ENCODE assay signal across 8 mouse cellular contexts in genomic region chr19:44408595-44408994, GRCm38 (mm10). TPM values are rescaled to one million over a fixed set of nuclear protein-coding genes. Genes with fewer than 3 reads are reported as not detected.
DNase-seq lines count a peak whose midpoint lies in the region; ATAC-seq and TF ChIP-seq lines count a peak whose summit lies in the region.

No protein-coding gene starts in this region.

- no peaks in the 10 kb centered on the region for H3K79me2 ChIP-seq in liver, adult 2 months (ENCODE audit: control insufficient read depth, insufficient read depth, low read length)

- no peaks in the 10 kb centered on the region for H3K9me3 ChIP-seq in embryonic facial prominence, embryonic 14.5 days (ENCODE audit: control insufficient read depth, low read length)
- H3K9me3 ChIP-seq in limb, embryonic 11.5 days (ENCODE audit: control insufficient read depth, low read length): no peaks in the 10 kb centered on the region

- 80% methylated on average over 4 of the region's 4 CpGs for WGBS in liver, adult 2 months
- WGBS in embryonic facial prominence, embryonic 14.5 days: 74% methylated on average over 4 of the region's 4 CpGs
- 68% methylated on average over 4 of the region's 4 CpGs for WGBS in limb, embryonic 11.5 days
- WGBS in olfactory bulb, adult 2 months: 84% methylated on average over 4 of the region's 4 CpGs

- no peak for TF ChIP-seq POLR2A in liver, adult 2 months (IDR thresholded peaks at IDR 0.05; ENCODE audit: extremely low read depth, insufficient read depth, low read length)
- TF ChIP-seq POLR2A in olfactory bulb, adult 2 months (IDR thresholded peaks at IDR 0.05; ENCODE audit: insufficient read depth, low read depth, low read length): no peak

- peaks cover 17% of the 10 kb centered on the region for H3K4me1 ChIP-seq in liver, adult 2 months (ENCODE audit: control insufficient read depth, insufficient read depth, low read length)
- H3K4me1 ChIP-seq in embryonic facial prominence, embryonic 14.5 days (ENCODE audit: control insufficient read depth, insufficient read depth, low read length): peaks cover 11% of the 10 kb centered on the region; the same call in 1 of the 2 replicates
- peaks cover 11% of the 10 kb centered on the region for H3K4me1 ChIP-seq in limb, embryonic 11.5 days (ENCODE audit: control insufficient read depth, insufficient read depth, low read length)
- H3K4me1 ChIP-seq in olfactory bulb, adult 2 months (ENCODE audit: control insufficient read depth, insufficient read depth, low read length): peaks cover 12% of the 10 kb centered on the region

- peak overlapping the region; percentile 98 for H3K4me2 ChIP-seq in embryonic facial prominence, embryonic 14.5 days (ENCODE audit: low read depth, low read length)
- peak overlapping the region; percentile 74 for H3K4me2 ChIP-seq in limb, embryonic 11.5 days (ENCODE audit: low read depth, severe bottlenecking)

- H3K4me3 ChIP-seq in liver, adult 2 months (ENCODE audit: insufficient read depth, low read depth, low read length): peak overlapping the region; percentile 34; the same call in 1 of the 2 replicates
- peak overlapping the region; percentile 52 for H3K4me3 ChIP-seq in embryonic facial prominence, embryonic 14.5 days (ENCODE audit: low read depth, low read length)
- H3K4me3 ChIP-seq in limb, embryonic 11.5 days (ENCODE audit: low read depth, low read length): peak overlapping the region; percentile 55
- peak overlapping the region; percentile 58; the same call in 1 of the 2 replicates for H3K4me3 ChIP-seq in olfactory bulb, adult 2 months (ENCODE audit: insufficient read depth, low read depth, low read length)

- no peaks in the 10 kb centered on the region for H3K36me3 ChIP-seq in liver, adult 2 months (ENCODE audit: control insufficient read depth, insufficient read depth, low read length)
- no peaks in the 10 kb centered on the region for H3K36me3 ChIP-seq in embryonic facial prominence, embryonic 14.5 days (ENCODE audit: control insufficient read depth, insufficient read depth, low read length)
- peaks cover 2% of the 10 kb centered on the region; the same call in 1 of the 2 replicates for H3K36me3 ChIP-seq in limb, embryonic 11.5 days (ENCODE audit: control insufficient read depth, insufficient read depth, low read length)

- H3K27me3 ChIP-seq in liver, adult 2 months (ENCODE audit: control insufficient read depth, insufficient read depth, low read length): no peaks in the 10 kb centered on the region
- no peaks in the 10 kb centered on the region for H3K27me3 ChIP-seq in embryonic facial prominence, embryonic 14.5 days (replicated peaks; ENCODE audit: control insufficient read depth, insufficient read depth, low read length)
- no peaks in the 10 kb centered on the region for H3K27me3 ChIP-seq in limb, embryonic 11.5 days (ENCODE audit: control insufficient read depth, insufficient read depth, low read length)

- TF ChIP-seq CTCF in liver, adult 2 months (IDR thresholded peaks at IDR 0.05; ENCODE audit: low read depth, low read length): no peak
- TF ChIP-seq CTCF in olfactory bulb, adult 2 months (IDR thresholded peaks at IDR 0.05; ENCODE audit: insufficient read depth, low read depth, low read length): no peak

- peak overlapping the region; percentile 64; the same call in 1 of the 2 replicates for H3K27ac ChIP-seq in liver, adult 2 months (replicated peaks; ENCODE audit: insufficient read depth, low read depth, low read length)
- H3K27ac ChIP-seq in embryonic facial prominence, embryonic 14.5 days (replicated peaks; ENCODE audit: low read depth, low read length): peak overlapping the region; percentile 77; the same call in 1 of the 2 replicates
- no peak overlapping the region; the same call in 1 of the 2 replicates for H3K27ac ChIP-seq in limb, embryonic 11.5 days (replicated peaks; ENCODE audit: low read depth, low read length)
- no peak overlapping the region for H3K27ac ChIP-seq in olfactory bulb, adult 2 months (ENCODE audit: insufficient read depth, low read depth, low read length)

- H3K9ac ChIP-seq in liver, adult 2 months (ENCODE audit: low read depth, low read length): no peak overlapping the region
- H3K9ac ChIP-seq in embryonic facial prominence, embryonic 14.5 days (ENCODE audit: low read depth, low read length): peak overlapping the region; percentile 58
- H3K9ac ChIP-seq in limb, embryonic 11.5 days (ENCODE audit: low read length): no peak overlapping the region; the same call in 1 of the 2 replicates

- DNase-seq in liver, adult 2 months (ENCODE audit: extremely low read depth, low read depth, low spot score): no peak
- DNase-seq in liver: no peak
- DNase-seq in embryonic facial prominence, embryonic 14.5 days (ENCODE audit: low spot score): no peak
- DNase-seq in limb, embryonic 11.5 days (ENCODE audit: low spot score): no peak
- no peak for DNase-seq in urinary bladder, postnatal 25 days (ENCODE audit: low spot score)
- no peak for DNase-seq in right cerebral cortex, postnatal 4 days
- DNase-seq in c-Kit-positive CD71-positive TER-119-positive erythroid progenitor cells, embryonic 14.5 days (ENCODE audit: low spot score): no peak

- no peak for ATAC-seq in embryonic facial prominence, embryonic 14.5 days (ENCODE audit: low read depth)
- ATAC-seq in limb, embryonic 11.5 days (ENCODE audit: insufficient number of reproducible peaks, low FRiP score, low TSS enrichment, low read depth): no peak

RNA-seq across cellular contexts. Expression of gene Scd1, which starts 0.9 kb away (rescaled TPM):
- 1,338 and 2,774 TPM in 2 replicates for total RNA-seq in liver, adult 2 months (2014; rRNA removed)
- polyA plus RNA-seq in liver, adult 2 months (2012; rRNA removed): 5,589 and 8,115 TPM in 2 replicates
- polyA plus RNA-seq in embryonic facial prominence, embryonic 14.5 days (2014; fragmentation: Nextera tagmentation; extraction: Ambion mirVana): 7.6 and 8.0 TPM in 2 replicates
- 16.7 and 18.6 TPM in 2 replicates for polyA plus RNA-seq in limb, embryonic 11.5 days (2014; fragmentation: Nextera tagmentation; extraction: Ambion mirVana)
- 648 TPM in 1 of 2 replicates, not detected in the other for polyA plus RNA-seq in olfactory bulb, adult 2 months (2012; ENCODE audit: insufficient read depth, insufficient read length, low replicate concordance, missing spikeins)

Comparison
In these comparisons a context has a peak if more than half of its experiments do, and no peak if none do; other contexts are left out.
1. H3K27ac ChIP-seq: peak in liver, adult 2 months (single experiment) and embryonic facial prominence, embryonic 14.5 days (single experiment); none in limb, embryonic 11.5 days (single experiment) and olfactory bulb, adult 2 months (single experiment).
2. Peak in every context shown above with its lines, with median percentiles within 50 percentile points of each other: H3K4me3 ChIP-seq.